Mouse (Mus musculus) myocyte (in vitro differentiated cells): ENCODE data around the gene Zfp982.
"Not testable (repeated sequence)": the region's sequence is repeated elsewhere in the genome, so short reads cannot be mapped to it uniquely, and the experiment has no call there.

Experiments used
- POLR2A ChIP-seq: IDR thresholded peaks from one replicate; pipeline ENCODE4 v1.6.1; 2011; ENCODE audit warnings: low read depth, mild to moderate bottlenecking, control low read depth, moderate library complexity; ENCODE audit not compliant: insufficient read length
- POLR2AphosphoS2 ChIP-seq: IDR thresholded peaks from one replicate; pipeline ENCODE4 v1.6.1; 2011; ENCODE audit warnings: low read depth, control low read depth; ENCODE audit not compliant: insufficient read length

DNA sequence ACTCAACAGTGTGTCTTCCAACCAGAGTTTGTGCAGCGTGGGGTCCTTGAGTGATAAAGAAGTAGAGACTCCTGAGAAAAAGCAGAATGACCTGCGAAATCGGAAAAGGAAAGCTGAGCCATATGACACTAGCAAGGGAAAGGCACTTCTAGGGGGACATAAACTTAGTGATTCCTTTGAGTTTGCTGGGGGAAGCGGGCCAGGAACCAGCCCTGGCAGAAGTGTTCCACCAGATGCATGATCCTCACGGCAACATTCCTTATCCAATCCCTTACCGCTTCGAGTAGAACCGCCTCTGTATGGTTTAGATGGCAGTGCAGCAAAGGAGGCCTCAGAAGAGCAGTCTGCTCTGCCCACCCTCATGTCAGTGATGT, 48.7 kb upstream of the Zfp982 start:
- not testable (repeated sequence) for TF ChIP-seq POLR2AphosphoS2, POLR2A
